Mouse (Mus musculus): ENCODE data around the gene Inca1.

- TF ChIP-seq POLR2A (IDR thresholded peaks at IDR 0.05; ENCODE audit: borderline replicate concordance, insufficient read depth, low read length) (no peak), CTCF (IDR thresholded peaks at IDR 0.05; ENCODE audit: borderline replicate concordance, insufficient read depth, low read depth, low read length) (no peak)
Measured at GRCm38 (mm10) chr11:70655571-70656455, 44.1 kb downstream of the Inca1 start.

Data from cerebellum, adult 2 months (tissue).